Mouse (Mus musculus): ENCODE data around the gene Cdhr3. TPM values are rescaled to one million over a fixed set of nuclear protein-coding genes. Genes with fewer than 3 reads are reported as not detected.

Gene Cdhr3
- total RNA-seq (2022), result 1 to 10 TPM; 1.8 to 2.7 (median 2.3) TPM

DNA sequence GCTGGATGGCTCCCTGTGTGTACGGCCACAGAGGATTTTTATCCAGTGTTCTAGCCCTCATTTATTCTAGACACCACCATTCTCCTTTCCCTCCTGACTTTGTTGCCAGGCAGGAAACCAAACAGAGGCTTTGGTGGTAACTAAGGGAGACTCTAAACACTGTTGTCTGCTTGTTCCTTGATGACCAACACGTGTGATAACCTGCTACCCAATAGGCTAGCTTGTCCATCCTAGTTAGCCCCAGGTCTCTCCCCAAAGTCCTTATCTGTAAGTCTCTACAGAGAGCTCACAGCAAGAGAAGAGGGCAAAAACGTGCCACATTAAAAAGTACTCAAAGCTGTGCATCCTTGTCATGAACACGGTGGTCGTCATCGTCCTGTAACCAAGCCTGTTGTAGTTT, at the start of gene Cdhr3:
Gene Cdhr3, minus strand, starts transcription at position 101 of the 400 bp plus-strand sequence.
- DNase-seq (ENCODE audit: low spot score in 2 of 2), result no peak

DNA sequence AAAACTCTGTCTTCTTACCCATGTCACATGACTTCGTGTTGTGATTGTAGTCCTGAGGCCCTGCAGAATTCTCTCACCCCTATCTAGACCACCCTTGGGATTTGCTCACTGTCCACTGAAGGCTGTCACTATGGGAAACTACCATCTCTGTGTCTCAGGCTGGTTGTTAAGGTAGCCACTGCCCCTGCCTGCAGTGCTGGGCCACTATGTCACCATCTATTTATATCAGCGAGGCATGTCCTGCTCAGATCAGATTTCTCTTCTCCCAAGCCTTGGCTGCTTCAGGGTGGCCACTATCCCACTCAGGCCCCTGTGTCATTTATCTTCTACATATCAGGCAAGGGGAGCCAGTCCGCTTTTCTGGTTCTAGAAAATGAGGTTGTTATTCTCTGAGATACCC, 46.4 kb upstream of the Cdhr3 start:
- no peak for DNase-seq (ENCODE audit: low spot score in 2 of 2)

DNA sequence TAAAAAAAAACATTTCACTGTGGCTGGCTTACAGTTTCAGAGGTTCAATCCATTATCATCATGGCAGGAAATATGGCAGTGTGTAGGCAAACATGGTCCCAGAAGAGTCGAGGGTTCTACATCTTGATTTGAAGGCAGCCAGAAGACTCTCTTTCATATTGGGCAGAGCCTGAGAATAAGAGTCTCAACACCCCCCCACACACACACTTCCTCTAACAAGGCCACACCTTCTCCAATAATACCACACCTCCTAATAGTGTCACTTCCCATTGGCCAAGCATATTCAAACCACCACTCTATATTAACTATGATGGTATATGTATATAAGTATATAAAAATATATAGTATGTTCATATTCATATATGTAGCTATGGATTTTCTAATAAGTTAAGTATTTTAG, 45.2 kb upstream of the Cdhr3 start:
- no peak for DNase-seq (ENCODE audit: low spot score in 2 of 2)

DNA sequence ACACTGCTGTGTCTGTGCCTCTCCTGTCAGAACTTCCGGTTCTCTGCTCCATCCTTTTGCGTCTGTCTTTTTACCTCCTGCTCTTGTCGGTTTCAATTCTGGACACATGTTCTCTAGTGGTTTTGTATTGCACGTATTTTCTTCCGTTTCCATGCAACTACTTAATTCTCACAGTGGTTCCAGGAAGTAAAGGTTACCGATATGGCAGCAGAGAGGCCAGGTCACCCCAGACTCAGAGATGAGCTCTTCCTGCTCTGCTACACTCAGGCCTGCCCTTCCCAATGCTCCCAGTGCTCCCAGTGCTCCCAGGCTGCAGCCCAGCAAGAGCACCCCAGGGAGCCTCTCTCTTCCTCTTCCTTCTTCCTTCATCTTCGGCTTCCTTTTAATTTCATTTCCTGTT, 39.1 kb upstream of the Cdhr3 start:
- no peak for DNase-seq (ENCODE audit: low spot score in 2 of 2)

DNA sequence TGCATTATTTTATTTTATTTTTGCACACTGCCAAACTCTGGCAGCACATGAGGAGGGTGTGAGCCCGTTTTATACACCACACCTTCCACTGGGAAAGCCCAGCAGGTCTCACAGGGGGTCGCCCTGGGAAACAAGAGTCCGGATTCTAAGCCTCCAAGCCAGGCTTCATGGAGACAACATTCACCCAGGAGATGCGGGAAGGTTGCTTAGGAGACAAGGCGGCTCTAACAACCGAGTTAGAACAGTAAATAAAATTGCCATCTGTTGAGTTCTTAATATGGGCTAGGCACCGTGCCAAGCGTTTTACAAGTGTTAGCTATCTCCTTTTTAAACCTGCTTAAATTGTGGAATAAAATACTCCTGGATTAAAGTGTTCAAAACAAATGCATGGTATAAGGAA, 37.7 kb upstream of the Cdhr3 start:
- peak; percentile 73 to 88 for DNase-seq (ENCODE audit: low spot score in 2 of 2)

DNA sequence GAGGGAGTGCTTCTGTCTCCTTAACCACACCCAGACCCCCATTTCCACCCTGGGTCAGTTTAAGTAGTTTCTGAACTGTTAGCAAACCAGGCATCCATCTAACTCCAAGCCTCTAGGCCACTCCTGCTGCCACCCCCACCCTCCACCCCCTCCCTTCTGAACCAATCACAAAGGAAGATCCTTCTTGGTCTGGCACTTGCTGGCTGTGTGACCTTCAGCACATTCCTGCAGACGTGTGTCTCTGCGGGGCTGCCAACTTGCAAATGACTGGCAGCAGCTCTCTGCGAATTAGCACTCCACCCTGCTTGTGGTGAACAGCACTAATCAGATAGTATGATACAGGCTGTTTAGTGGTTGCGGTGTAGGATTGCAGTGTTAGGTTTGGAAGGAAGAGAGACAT, 36.7 kb upstream of the Cdhr3 start:
- peak in 1 of 2 experiments; percentile 24 for DNase-seq (ENCODE audit: low spot score in 2 of 2)

DNA sequence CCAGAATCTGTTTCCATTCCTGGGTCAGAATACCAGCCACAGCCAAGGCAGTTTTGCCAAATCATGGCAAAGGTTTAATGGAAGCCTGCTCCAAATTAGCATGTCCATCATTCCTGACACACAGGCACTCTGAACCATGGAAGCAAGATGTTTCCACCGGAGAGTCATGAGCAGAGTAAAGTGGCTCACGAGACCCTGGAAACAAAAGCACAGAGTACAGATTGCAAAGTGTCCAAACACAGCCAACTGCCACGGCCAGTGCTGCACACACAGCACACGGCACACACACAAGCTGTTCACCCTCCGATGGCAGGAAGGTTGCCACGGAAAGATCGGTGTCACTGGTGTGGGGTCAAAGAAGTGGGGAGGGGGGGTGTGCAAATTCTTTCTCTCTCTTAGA, 36.0 kb upstream of the Cdhr3 start:
- DNase-seq (ENCODE audit: low spot score in 2 of 2), result no peak

DNA sequence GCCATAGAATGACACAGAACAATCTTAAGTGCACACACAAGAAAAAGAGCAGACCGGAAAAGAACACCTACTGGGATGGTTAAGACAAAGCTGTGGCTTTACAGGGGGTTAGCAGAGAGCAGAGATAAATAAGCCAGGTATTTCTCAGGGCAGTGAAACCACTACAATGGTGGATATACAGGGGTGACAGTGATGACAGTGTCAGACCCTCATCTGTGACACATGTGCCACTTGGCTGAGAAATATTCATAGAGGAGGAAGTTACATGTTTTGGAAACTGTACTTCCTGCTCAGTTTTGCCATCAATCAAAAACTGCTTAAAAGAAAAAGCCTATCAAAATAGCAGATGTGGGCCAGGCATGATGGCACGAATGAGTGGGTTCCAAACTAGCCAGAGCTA, 35.4 kb upstream of the Cdhr3 start:
- DNase-seq (ENCODE audit: low spot score in 2 of 2), result no peak

DNA sequence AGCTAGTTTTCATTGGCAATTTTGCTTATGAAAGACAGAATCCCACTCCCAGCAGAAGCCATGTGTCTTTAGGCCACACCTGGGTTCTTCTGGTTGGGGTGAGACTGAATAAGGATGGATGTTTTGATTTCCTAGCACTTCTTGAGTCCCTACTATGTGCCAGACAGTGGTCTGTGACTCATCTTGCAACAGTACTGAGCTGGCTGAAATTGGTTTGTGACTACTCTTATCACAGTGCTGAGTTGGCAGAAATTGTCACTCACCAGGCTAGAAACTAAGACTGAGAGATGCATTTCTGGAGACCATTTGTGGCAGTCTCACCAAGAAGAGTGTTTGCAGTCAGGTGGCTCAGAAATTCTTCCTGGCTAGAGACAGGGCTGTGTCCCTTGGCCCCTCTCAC, 33.6 kb upstream of the Cdhr3 start:
- DNase-seq (ENCODE audit: low spot score in 2 of 2), result no peak

DNA sequence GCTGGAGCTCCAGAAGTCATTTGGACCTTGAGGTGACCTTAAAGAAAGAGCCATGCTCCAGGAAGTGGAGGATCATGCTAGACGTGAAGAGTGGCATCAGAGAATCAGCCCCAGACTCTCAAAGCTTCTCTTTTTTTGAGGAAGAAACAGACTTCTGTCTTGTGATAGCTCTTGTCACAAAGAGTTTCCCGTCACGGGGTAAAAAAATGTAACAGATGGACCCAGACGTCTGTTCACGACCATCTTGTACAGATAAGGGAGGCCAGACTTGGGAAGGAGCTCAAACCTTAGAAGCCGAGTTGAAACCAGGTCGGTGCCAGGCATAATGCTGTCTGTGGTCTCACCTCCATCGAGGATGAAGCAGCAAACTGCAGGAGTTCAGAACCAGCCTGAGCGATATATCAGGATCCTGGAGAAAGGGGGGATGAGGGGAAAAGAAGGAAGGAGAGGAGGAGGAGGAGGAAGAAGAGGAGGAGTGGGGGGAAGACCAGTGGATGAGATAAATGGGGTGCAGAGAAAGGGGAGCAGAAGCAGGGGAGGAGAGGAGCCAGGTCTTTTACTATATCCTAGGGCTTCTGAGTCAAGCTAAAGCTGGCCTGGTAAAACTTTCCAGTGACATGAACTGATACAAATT, 33.0 kb upstream of the Cdhr3 start:
- DNase-seq (ENCODE audit: low spot score in 2 of 2), result peak in 1 of 2 experiments; percentile 44

DNA sequence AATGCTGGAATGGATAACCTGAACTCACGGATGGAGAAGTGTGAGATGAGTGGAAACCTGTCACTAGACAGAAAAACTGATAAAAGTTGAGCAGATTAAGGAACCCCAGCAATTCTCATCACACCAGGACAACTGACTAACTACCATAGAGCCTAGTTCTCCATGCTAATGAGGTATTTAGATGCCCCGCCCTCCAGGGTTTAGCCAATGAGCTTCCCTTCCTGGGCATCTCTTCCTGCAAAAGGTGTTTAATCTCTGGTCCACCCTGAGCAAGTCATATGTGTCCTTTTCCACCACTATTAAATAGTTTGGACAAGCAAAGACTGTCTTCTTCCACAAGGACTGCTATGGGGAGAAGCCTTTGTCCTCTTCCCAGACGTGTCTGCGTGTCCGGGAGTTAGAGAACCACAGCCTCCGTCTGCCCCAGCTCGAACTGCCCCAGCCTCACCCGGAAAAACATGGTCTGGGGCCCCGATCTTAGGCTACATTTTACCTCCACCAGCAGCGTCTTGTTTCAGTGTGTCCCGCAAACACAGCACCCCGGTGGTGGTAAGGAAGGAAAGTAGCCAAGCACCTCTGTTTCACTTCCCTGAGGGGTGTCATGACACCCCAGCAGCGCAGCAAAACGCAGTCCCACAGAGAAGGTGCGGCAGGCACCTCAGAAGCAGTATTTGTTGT, 26.1 kb upstream of the Cdhr3 start:
- no peak for DNase-seq (ENCODE audit: low spot score in 2 of 2)

DNA sequence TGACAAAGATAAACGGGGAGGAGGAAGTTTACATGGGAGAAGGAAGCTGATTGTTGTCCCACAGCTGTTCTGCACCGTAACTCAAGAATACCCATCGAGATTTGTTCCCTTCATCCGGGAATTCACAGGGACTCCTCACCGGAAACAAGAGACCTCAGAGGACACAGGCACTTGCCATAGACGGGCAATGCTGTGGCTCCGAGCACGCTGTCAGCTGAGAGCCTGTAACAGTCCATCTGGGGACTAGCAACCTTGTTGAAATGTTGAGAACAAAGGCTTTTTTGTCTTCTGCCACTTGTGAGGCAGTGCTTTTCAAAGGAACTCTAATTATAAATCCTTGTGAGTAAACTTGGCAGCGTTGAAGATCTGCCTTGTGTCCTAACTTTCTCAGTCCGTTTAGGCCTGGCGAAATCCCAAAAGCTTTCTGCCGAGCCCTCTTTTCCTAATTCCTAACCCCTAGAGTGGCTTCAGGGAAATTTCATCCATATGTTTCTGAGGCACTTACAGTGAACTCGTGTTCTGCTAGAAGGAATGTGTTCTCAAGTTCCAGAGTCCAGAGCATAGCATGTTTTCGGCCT, 18.3 kb upstream of the Cdhr3 start:
- DNase-seq (ENCODE audit: low spot score in 2 of 2), result peak; percentile 42 to 50

DNA sequence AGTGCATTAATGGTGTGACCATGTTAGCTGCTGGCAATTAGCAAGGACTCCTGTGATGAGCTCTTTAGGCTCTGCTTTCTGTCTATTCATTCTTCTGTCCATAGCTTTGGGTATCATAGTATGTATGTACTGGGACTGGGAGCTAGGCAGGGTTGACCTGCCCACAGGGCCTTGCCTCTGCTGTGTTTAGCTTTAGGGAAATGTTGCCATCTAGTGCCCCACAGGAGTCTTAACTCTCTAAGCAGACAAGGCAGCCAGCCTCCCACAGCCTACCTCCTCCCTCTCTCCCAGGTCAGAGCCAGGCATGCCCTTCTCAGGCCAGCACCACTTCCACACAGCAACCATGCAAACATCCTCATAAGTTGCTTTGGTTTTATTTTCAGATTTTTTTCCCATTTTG, 16.9 kb upstream of the Cdhr3 start:
- DNase-seq (ENCODE audit: low spot score in 2 of 2), result peak in 1 of 2 experiments; percentile 41

DNA sequence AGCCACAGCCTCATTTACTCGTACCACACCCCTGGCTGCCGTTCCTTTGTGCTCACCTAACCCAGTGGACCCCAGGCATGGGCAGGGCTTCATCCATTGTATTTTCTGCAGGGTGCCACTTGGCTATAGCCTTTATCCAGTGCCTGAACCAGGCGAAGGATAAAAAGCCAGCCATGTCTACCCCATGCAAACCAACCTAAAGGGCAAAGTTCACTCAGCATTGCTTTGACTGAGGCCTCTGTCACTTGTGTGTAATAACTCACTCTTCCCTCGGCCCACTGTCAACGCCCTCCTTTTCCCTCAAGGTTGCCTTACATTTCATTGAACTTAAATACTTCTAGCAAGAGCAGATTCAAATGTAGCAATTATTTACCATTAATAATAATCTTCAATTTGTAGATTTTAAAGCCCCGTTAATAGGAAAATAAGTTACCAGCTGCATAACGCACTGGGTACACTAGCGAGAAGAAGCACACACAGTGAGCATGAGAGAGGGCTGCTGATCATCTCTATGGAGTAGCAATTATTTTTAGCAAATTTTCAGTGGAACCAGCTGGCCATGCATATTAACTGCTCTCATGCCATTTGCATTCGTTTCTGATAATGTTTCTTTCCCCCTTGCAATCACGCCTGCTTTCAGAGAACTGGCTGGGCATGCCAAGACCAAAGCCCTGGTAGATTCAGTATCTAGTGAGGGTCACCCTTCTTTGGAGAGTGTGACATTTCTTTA, 13.9 kb upstream of the Cdhr3 start:
- peak; percentile 43 to 49 for DNase-seq (ENCODE audit: low spot score in 2 of 2)

DNA sequence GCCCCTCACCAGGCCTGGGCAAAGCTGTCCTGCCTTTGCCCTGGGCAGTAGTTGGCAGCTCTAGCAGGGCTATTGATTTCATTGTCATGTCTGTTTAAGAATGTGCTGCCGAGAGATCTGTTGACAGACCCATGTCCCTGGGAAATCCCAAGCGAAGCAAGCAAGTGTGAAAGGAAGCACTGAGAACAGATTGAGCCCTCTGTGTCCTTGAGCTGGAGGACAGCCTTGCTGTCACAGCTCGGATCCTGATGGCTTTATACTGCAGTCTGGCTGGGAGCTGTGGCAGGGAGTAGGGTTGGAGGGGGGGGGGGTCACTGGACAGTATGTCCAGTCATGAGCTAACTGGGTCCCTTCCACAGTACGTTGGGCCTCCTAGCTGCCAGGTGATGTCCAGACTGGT, 13.0 kb upstream of the Cdhr3 start:
- DNase-seq (ENCODE audit: low spot score in 2 of 2), result no peak

DNA sequence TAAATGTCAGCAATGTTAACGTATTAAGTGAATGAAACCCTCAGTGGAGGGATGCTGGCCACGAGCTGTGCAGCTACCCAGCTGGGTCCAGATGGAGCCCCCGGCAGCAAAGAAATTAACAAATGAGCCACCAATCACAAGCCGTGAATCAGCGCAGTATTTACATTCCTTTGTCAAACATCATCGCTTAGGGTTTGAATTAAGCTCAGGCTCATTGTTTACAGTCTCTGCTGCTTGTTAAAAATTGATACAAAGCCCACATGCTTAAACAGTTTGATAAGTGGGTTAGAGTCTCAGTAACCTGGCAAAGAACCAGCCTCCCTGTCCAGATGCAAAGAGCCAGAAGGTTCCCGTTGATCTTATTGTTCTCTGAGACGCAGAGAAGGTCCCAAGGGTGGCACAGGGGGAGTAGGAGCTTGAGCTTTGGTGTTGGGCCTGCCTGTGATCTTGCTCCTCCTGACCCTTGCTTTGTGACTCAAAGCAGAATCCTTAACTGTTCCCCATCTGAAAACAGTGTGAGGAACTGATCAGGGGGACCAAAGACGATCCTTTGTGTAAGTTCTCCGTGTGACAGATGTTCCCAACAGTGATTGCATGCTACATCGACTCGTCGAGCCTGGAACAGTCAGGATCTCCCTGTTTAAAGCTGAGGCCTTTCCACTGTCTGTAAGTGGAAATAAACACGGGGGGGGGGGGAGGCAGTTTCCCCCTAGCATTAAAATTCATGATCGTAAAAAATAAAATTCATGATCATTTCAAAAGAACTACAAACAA, 9.9 kb upstream of the Cdhr3 start:
- DNase-seq (ENCODE audit: low spot score in 2 of 2), result no peak

DNA sequence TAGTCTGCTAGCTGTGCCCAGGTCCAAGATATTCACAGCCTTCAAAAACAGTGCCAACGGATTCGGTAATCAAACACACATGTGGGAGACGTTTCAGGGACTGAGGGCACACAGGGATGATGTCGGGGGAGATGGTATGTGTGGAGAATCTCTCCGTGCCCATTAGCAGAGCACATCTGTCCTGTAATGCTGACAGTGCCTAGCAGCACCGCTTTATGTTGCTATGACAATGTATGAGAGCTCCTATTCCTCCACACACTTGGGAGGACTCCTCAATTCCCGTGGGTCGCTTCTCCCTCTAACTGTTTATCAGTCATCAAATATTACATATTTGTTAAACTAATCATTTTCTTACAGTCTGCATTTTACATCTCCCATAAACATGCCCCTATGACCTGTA, 9.0 kb upstream of the Cdhr3 start:
- DNase-seq (ENCODE audit: low spot score in 2 of 2), result no peak

DNA sequence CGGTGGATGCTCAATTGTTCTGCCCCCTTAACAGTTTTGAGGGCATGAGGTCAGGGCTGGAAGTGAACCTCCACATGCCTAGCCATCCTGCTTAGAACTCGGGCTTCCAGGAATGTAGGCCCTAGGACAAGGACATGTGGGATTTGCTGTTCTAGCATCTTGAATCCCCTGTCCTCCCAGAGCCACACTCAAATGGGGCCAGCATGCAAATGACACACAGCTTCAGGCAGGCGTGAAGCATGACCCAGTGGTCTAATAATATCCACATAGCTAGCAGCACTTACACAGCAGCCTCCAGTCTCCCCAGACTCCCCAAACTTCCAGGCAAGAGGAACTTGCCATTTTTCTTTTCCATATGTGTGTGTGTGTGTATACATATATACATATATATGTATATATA, 3.3 kb upstream of the Cdhr3 start:
- no peak for DNase-seq (ENCODE audit: low spot score in 2 of 2)

DNA sequence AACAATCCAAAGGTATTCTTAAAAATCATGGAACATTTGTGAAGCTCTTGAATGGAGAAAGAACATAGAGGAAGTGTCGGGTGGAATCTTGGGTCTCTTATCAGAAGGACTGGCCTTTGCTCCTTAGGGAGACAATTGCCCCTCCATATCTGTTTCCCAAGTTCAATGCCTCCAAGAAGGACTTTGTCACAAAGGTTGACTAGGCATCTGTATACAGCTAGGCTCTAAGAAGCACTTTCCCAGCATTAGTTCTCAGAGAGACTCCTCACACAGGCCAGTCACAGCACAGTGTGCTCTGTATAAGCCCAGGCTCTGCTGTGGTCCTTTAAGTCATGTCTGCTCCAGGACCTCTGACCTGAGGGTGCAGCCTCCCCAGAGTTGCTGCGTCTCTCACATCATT, 479 bp downstream of the Cdhr3 start:
- no peak for DNase-seq (ENCODE audit: low spot score in 2 of 2)

DNA sequence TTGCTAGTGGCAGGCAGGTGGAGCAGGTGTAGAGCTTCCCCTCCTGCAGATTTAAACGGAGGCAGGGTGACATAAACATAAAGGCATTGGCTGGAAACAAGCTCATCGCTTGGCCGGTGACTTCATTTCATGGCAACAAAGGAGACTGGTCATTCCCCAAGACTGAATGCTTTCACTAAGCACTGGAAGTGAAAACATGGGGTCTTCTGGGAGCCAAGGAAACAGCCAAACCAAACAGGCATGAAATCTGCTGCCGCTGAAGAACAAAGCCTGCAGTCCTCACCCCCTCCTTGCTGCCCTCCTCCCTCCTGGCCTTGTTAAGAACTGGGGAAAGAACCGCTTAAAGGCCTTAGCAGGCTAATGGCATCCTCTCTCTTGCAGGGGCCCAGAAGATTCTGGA, 6.5 kb downstream of the Cdhr3 start:
- no peak for DNase-seq (ENCODE audit: low spot score in 2 of 2)

DNA sequence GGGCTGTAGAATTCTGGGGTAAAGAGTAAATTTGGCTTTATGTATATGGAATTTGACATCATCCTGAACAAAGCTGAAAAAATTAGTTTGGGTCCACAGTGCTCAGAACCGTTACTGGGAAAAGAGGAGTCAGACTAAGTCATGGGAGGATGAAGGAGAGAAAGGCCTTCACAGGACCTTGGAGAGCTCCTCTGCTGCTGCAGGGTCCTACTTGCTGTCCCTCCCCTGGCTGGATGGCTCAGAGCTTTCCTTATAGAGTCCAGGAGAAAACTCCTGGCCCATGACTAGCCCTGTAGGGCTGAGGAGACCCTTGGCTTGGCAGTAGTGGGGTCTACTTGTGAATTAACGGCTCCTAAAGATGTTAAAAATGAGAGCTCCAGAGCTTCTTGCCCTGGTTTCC, 8.0 kb downstream of the Cdhr3 start:
- no peak for DNase-seq (ENCODE audit: low spot score in 2 of 2)

DNA sequence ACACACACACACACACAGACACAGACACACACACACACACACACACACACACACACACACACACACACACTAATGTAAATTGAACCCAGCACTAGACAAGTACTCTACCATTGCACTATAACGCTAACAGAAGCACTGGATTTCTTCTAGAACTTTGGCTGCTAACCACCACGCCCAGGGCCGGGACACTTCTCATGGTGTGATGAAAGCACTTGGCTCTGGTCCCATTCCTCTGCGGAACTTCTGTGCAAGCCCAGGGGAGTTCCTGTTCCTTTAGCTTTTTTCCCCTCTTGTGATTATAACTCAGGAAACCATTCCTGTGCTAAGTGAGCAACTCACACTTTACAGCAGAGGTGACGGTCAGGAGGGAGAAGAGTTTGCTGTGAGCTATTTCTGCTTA, 9.3 kb downstream of the Cdhr3 start:
- no peak for DNase-seq (ENCODE audit: low spot score in 2 of 2)

All from layer of hippocampus, adult 8-10 months (tissue).